Mouse (Mus musculus) right cerebral cortex, postnatal 36 days (tissue): ENCODE measurements around the gene Siae.
A peak's percentile ranks its signal among the peaks of the same experiment; 100 is the strongest.

ENCODE experiments used
- DNase-seq, 2 experiments: peaks; one replicate each; pipeline ENCODE4 v3.0.0; 2022; ENCODE audit warnings: low spot score in 2 of 2, mixed read lengths in 1 of 2

Siae gene

GRCm38 (mm10) chr9:37625641-37626040 lies 70.1 kb downstream of the Siae start:
- peak; percentile 75 to 89 for DNase-seq

DNA sequence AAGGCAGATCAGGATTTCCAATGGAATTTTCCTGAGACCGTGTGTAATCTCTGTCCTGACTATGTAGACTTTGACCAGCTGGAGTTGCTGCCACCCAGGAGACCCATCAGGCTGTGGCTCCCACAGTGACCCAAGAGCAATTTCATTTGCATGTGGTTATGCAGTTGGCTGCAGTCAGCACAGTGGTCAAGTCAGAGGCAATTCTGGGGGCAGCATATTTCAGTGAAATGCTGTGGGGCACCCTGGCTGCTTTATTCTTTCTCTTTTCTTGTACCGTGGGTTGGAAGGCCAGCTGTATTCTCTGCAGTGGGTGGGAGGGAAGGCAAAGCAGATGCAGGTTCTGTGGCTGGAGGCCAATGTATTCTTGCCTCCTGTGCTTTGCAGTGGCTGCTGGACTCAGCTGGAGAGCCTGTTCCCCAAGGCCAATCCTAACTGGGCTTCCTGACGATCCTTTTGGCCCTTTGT lies 70.6 kb downstream of the Siae start:
- peak; percentile 36 to 48 for DNase-seq

DNA sequence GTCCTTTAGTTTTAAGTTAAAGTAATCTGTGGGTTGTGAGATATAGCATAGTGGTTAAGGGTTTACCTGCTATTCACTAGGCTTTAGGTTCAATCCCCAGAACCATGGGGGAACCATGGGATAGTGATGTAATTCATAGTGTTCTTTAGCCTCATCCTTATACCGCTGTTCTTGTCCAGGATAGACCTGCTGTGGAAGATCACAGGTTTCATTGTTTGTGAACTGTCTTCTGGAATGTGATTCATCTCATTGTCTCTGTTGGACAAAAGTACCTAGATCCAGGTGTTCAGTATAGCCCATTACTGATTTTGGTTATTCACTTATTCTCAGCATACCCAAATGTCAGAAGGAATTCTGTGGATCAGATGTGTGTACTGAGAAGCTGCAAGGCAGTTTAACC lies 71.8 kb downstream of the Siae start:
- DNase-seq = no peak

- no peak for DNase-seq
Measured at GRCm38 (mm10) chr9:37628581-37628980, 73.1 kb downstream of the Siae start.

- no peak for DNase-seq
Measured at GRCm38 (mm10) chr9:37629941-37630340, 74.4 kb downstream of the Siae start.

DNA sequence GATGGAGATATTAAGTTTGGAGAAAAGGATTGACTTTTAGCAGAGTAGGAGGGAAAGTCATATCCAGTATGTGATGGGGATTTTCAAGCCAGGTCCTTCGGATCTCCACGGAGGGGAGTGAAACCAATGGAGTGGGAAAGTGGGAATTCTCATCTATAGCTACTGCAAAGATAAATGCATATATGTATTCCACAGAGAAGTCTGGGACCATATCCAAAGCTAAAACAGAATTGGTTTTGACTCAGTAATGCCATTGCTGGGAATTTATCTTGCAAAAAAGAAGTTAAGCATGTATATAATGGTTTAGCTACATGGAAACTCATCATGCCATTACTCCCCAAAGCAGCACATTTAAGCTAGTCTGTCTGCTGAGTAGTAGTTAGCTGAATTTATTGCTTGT lies 76.8 kb downstream of the Siae start:
- DNase-seq = no peak

- no peak for DNase-seq
Measured at GRCm38 (mm10) chr9:37634269-37634668, 78.8 kb downstream of the Siae start.

DNA sequence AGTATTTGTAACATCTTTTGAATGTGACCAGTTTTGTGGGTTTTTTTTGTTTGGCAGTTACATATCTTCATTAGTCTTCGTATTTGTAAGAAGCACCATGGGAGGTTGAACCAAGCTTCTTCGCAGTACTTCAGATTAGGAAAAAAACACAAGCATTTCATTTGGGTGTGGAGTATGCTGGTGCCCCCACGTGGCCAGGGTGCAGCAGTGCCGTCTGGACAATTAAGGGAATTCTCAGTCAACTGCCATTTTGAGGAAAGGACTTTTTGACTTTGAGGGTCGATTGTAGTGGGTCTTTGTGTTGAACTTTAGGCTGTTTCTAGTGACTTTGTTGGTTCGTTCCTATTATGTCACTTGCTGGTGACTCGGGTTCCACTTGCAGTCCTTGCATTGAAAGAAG lies 80.8 kb downstream of the Siae start:
- peak; percentile 38 to 40 for DNase-seq

GRCm38 (mm10) chr9:37636800-37637542 lies 81.5 kb downstream of the Siae start:
- DNase-seq = no peak

GRCm38 (mm10) chr9:37638721-37639120 lies 83.2 kb downstream of the Siae start:
- no peak for DNase-seq

- no peak for DNase-seq
Measured at GRCm38 (mm10) chr9:37646246-37646645, 90.7 kb downstream of the Siae start.

- no peak for DNase-seq
Measured at GRCm38 (mm10) chr9:37650639-37651038, 95.1 kb downstream of the Siae start.

DNA sequence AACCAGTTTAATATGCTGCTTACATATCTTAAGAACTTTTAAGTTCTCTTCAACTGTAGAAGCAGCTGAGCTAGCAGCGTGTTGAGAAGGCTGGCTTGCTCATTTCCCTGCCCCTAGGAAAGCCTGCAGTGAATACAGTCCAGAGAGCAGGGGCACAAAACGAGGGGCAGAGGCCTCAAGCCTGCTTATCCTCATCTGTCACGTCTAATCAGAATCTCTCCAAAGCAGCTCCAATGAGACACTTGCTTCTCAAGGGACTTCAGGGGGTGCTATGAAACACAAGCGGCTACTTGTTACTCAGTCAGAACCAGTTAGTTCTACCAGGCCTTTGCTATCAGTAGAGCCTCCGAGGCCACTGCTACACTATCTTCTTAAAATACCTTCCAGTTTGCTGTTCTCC lies 98.3 kb downstream of the Siae start:
- DNase-seq = no peak

GRCm38 (mm10) chr9:37655961-37656360 lies 100.5 kb downstream of the Siae start:
- DNase-seq = no peak

GRCm38 (mm10) chr9:37656439-37656881 lies 101.0 kb downstream of the Siae start:
- DNase-seq = no peak

DNA sequence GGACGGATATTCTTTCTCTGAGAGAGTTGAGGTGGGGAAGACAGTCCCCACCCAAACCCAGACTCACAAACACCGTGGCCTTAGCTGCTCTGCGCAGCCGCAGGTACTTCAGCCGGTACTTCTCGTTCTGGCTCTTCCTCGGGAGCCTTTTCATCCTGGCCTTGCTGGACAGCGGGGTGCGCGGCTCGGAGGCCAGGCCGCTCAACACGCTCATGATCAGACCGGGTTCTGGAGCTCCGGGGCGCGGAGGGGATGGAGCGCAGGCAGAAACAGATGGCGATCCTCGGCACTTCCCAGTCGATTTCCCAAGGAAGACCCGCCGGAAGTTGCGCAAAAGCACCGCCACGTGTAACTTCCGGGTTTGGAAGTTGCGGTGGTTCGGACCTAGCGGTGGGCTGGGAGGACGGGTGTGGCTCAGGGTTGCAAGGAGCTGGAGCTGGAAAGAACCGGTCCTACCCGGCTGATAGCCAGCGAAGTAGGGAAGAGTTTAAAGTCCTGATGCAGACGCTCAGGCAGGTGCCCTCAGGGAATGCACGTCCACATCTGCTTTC lies 101.5 kb downstream of the Siae start, which contains the start of gene Tbrg1:
Gene Tbrg1 (minus strand): TSS at position 382 of the 551 bp plus-strand sequence.
- DNase-seq = peak; percentile 71 to 74

DNA sequence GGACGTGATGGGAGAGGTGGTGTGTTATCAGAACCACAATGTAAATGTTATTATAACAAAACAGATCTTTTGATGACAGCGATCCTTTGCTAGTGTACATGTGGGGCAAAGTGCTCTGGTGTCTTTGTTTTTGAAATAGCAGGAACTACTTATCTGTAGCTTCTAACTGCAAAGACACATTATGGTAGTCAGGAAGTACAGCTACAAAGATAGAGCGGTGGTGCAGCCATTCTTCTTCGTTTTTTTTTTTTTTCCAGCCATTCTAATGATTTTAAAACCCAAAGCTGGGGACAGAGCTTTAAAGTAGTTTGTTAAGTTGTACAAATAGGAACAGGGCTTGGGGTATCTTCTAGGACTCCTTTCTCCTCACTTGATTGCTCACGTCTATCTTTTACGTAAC lies 103.9 kb downstream of the Siae start:
- DNase-seq = no peak

- no peak for DNase-seq
Measured at GRCm38 (mm10) chr9:37663210-37663609, 107.7 kb downstream of the Siae start.

GRCm38 (mm10) chr9:37664604-37665003 lies 109.1 kb downstream of the Siae start:
- no peak for DNase-seq

DNA sequence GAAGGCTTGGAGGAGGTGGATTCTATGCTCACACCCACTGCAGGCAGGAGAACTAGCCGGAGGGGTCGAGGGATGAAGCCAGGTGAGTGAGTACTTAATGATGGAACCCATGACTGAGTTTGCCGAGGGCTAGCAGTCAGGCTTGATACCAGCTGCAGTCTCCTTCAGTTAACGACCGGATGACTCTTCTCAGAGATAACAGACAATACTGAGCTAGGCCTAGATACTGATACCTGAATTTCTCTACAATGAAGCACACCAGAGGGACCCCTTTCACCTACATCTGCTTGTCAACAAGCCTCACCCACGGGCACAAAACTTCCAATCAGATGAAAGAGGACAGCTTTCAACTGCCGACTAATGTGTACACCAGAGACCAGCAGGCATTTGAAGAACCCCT lies 110.5 kb downstream of the Siae start:
- no peak for DNase-seq

DNA sequence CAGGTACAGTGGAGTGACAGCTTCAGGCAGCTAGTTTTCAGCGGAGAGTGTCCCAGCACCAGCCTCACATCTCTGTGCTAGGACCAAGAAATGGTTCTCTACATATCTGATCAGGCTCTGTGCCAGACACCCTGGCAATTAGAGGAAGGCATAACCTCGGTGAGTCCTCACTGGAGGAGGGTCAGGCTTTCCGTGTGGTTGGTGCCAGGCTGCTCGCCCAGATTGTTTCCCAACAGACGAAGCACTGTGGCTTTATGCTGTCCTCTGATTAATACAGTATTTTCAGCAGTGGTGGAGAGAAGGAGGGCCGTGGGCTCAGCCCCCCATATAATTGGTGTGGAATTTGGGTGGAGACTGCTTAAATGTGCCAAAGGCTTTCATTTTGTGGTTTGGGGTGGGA lies 113.6 kb downstream of the Siae start, which contains the start of gene Panx3:
Gene Panx3 (minus strand): TSS at position 121 of the 400 bp plus-strand sequence.
- DNase-seq = no peak

GRCm38 (mm10) chr9:37669678-37670077 lies 114.2 kb downstream of the Siae start:
- no peak for DNase-seq

- DNase-seq = no peak
Measured at GRCm38 (mm10) chr9:37670261-37670660, 114.8 kb downstream of the Siae start.
